Mouse (Mus musculus) heart, adult 2 months (tissue): ENCODE measurements at regions not wholly inside any gene's neighbourhood (a gene's known extent, or its start where the extent isn't known, plus 50 kb on each side); places are given as distances from the start of the nearest gene placed in this dataset.

Experiments
- CTCF ChIP-seq: fragments of 200-600 bp; IDR thresholded peaks from 2 replicates; pipeline ENCODE4 v1.8.1; 2022; ENCODE audit warnings: antibody characterized with exemption, mild to moderate bottlenecking, moderate library complexity
- EP300 ChIP-seq: fragments of 200-500 bp; IDR thresholded peaks from 2 replicates; pipeline ENCODE4 v1.6.1; 2011; ENCODE audit warnings: low read depth, low read length, control low read depth; ENCODE audit not compliant: insufficient read depth

- no peak for TF ChIP-seq CTCF
- no peak for TF ChIP-seq EP300
Measured at GRCm38 (mm10) chr12:27089206-27089605, 253.2 kb downstream of the Sox11 start.
